Mouse (Mus musculus) hindbrain, embryonic 11.5 days (tissue): ENCODE measurements around the gene Rnase9. TPM values are rescaled to one million over a fixed set of nuclear protein-coding genes. Genes with fewer than 3 reads are reported as not detected.

Experiments
- ATAC-seq: fragments of 200-750 bp; cut with Nextera tagmentation; 2 replicates; pipeline ENCODE4 v1.8.0; 2017; ENCODE audit warnings: mild to moderate bottlenecking, moderate TSS enrichment, moderate library complexity; ENCODE audit not compliant: low FRiP score
- DNase-seq: peaks from one replicate; pipeline ENCODE4 v3.0.0-alpha.2; 2015; ENCODE audit warnings: low spot score
- H3K27ac ChIP-seq: fragments of 300-500 bp; sonication (generic); 2 replicates; pipeline ENCODE4 v1.5.1; 2014; ENCODE audit warnings: mild to moderate bottlenecking, low read depth, low read length
- H3K27me3 ChIP-seq: fragments of 300-500 bp; sonication (generic); 2 replicates; pipeline ENCODE4 v1.6.1; 2014; ENCODE audit warnings: mild to moderate bottlenecking, low read length, moderate library complexity, mixed read lengths; ENCODE audit not compliant: control insufficient read depth, insufficient read depth
- H3K36me3 ChIP-seq: fragments of 300-500 bp; sonication (generic); 2 replicates; pipeline ENCODE4 v1.6.1; 2014; ENCODE audit warnings: mild to moderate bottlenecking, low read length, moderate library complexity, mixed read lengths; ENCODE audit not compliant: control insufficient read depth, insufficient read depth
- H3K4me1 ChIP-seq: fragments of 300-500 bp; sonication (generic); replicated peaks from 2 replicates; pipeline ENCODE4 v1.6.1; 2014; ENCODE audit warnings: low read length, mixed read lengths; ENCODE audit not compliant: control insufficient read depth, insufficient read depth
- H3K4me2 ChIP-seq: fragments of 300-500 bp; sonication (generic); replicated peaks from 2 replicates; pipeline ENCODE4 v1.6.1; 2014; ENCODE audit warnings: mild to moderate bottlenecking, low read depth, low read length
- H3K4me3 ChIP-seq: fragments of 300-500 bp; sonication (generic); 2 replicates; pipeline ENCODE4 v1.5.1; 2014; ENCODE audit warnings: low read depth, low read length
- H3K9ac ChIP-seq: fragments of 300-500 bp; sonication (generic); 2 replicates; pipeline ENCODE4 v1.6.1; 2014; ENCODE audit warnings: low read depth, low read length
- H3K9me3 ChIP-seq: fragments of 300-500 bp; sonication (generic); 2 replicates; pipeline ENCODE4 v1.6.1; 2016; ENCODE audit warnings: low read length; ENCODE audit not compliant: control insufficient read depth
- WGBS: fragments of 180-500 bp; shearing (Covaris S2); extraction: QIAGEN DNeasy Blood & Tissue Kit; methylation state at CpG from one replicate; pipeline ENCODE4 v1.1.7; 2014; 5-methylcytosine and 5-hydroxymethylcytosine counted together
- polyA plus RNA-seq: library from polyadenylated mRNA; unstranded; fragments of >200 nt; fragmentation: Nextera tagmentation; extraction: Ambion mirVana; gene quantifications from 2 replicates; pipeline ENCODE4 v1.2.1, GENCODE M21; 2014

The Rnase9 gene
- polyA plus RNA-seq, 1 experiment from 2014 or later: not detected

DNA sequence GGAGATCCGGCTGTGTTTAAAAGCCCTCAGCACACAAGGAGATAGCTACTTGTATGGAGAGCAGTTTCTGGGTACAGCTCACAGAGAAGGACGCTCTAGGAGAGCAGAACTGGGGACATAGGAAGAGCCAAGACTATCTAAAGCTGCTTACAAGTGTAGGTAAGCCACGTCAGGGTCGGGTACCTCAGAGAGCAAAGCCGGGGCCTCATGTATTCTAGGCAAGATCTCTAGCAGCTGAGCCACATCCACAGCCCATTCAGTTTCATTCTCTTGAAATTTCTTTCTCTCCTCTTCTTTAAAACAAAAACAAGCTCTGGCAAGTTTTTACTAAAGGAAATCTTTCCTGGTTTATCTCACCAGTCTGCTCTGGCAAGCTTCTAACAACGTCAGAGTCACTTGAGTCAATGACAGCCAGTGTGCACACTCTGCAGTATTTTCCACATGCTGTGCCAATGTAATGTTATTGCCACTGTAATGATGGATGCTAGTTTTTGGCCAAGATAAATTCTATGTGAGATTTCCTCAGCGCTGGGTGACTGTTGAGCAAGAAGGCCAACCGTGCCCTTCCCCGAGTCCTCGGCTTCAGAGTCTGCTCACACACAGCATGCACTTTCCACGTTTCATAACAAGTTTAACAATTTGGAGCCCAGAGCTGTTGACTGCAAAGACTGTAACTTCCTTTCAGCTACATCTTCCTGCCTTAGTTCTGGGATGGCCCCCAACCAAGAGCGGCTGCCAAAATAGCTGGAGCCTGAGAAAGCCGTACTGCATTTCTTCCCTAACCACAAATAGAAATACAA, 33.6 kb downstream of the Rnase9 start:
- Histone ChIP-seq H3K36me3 (no peaks in the 10 kb centered on the region), H3K27ac (no peak overlapping the region), H3K27me3 (no peaks in the 10 kb centered on the region), H3K9ac (no peak overlapping the region), H3K4me1 (no peaks in the 10 kb centered on the region), H3K4me3 (no peak overlapping the region), H3K9me3 (no peaks in the 10 kb centered on the region), H3K4me2 (no peak overlapping the region)
- WGBS: 87% methylated on average over 13 of the region's 13 CpGs
- DNase-seq: no peak
- no peak for ATAC-seq

DNA sequence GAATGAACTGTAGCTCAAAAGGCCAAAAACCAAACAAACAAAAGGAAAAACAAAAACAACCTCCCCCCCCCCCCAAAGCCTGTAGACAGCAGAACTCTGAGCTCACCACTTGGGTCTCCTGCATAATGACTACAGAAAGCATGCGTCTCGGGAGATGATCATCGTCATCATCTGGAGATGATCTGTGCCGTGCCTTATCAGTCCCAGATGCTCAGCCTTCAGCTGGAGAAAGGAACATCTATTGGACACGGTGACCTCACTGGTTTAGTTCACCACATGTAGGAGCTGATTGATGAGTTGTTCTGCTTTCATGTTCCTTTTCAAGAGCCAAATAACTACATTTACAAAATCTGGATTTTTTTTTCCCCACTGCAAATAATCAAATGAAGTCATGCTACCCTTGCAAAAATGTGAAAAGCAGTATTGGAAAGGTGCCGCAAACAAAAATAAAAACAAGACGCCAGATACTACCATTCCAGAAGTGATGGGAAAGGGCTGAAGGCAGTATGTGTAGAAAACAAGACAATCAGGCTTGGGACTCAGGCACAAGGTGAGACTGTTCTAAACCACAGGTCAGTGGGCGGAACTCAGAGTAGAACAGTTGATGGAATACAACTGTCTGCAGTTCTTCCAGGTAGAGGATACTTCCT, 34.4 kb downstream of the Rnase9 start, which contains the start of gene Rnase10:
Rnase10 (plus strand) TSS at position 600 of the 650 bp plus-strand sequence.
- no peak for DNase-seq
- Histone ChIP-seq H3K4me1 (no peaks in the 10 kb centered on the region), H3K36me3 (no peaks in the 10 kb centered on the region), H3K4me3 (no peak within 1 kb of the TSS), H3K9me3 (no peaks in the 10 kb centered on the region), H3K27ac (no peak within 1 kb of the TSS), H3K9ac (no peak within 1 kb of the TSS), H3K27me3 (no peaks in the 10 kb centered on the region), H3K4me2 (no peak within 1 kb of the TSS)
- no peak for ATAC-seq
- WGBS: 78% methylated on average over 8 of the region's 8 CpGs

DNA sequence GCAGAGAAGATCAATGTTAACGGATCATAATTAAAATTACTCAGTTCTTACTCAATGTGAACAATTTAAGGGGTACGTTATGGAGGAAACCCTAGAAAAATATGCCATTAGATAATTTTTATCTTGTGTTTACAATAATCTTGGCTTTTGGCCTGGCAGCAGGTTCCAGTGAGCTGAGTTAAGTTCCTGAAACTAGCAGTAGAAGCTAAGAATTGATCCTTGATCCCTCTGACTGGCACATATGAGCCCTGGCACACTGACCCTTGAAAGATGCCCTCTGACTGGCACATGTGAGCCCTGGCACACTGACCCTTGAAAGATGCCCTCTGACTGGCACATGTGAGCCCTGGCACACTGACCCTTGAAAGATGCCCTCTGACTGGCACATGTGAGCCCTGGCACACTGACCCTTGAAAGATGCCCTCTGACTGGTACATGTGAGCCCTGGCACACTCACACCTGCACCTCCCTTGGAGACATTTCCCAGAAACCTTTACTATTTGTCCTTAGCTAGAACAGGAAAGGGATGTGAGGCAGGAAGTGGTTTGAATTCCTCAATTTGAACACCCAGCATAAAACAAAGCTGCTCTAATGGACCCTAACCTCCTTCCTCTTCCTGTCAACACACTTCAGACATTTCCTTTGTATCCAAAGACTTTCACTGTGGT, 43.5 kb downstream of the Rnase9 start:
- Histone ChIP-seq H3K36me3 (no peaks in the 10 kb centered on the region), H3K4me3 (no peak overlapping the region), H3K4me1 (no peaks in the 10 kb centered on the region), H3K9me3 (no peaks in the 10 kb centered on the region), H3K9ac (no peak overlapping the region), H3K4me2 (no peak overlapping the region), H3K27ac (no peak overlapping the region), H3K27me3 (no peaks in the 10 kb centered on the region)
- ATAC-seq: no peak
- WGBS: 88% methylated on average over 2 of the region's 2 CpGs
- no peak for DNase-seq

DNA sequence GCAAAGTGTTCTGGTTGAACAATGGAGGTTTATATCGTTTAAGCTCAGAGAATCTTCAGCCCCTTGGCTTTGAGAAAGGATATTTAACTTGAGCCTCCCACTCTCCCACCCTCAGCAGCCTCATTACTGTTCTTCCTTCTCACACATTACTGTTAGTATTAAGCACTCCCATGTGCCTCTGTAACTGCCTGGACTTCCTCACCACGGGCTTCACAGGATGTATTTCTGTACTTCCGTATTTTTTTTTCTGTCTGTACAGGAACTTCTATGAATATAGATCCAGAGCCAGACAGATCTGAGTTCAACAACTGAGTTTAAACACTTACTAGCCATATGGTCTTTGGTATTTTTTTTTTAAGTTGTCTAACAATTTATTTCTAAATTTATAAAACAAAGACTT, 44.6 kb downstream of the Rnase9 start:
- Histone ChIP-seq H3K4me2 (no peak overlapping the region), H3K4me3 (no peak overlapping the region), H3K4me1 (no peaks in the 10 kb centered on the region), H3K9me3 (no peaks in the 10 kb centered on the region), H3K36me3 (no peaks in the 10 kb centered on the region), H3K27ac (no peak overlapping the region), H3K27me3 (no peaks in the 10 kb centered on the region), H3K9ac (no peak overlapping the region)
- DNase-seq (no peak), ATAC-seq (no peak)
- 82% methylated on average over 3 of the region's 3 CpGs for WGBS

DNA sequence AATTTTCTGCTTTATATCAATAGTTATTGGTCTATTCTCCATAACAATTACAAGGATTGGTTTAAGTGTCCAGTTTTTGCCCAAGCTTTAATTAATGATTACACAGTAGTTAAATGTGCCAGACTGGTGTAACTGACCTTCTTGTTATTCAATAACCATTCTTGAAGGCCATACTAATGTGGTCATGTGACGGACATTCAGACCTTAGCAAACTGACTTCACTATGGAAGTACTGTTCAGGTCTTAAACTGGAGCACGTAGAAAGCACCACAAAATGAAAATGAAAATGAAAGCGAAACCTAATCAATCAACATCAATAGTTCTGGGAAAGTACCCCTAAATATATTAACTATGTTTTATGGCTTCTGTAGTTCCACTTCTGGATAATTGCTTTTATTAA, 50.6 kb downstream of the Rnase9 start:
- Histone ChIP-seq H3K9me3 (no peaks in the 10 kb centered on the region), H3K4me2 (no peak overlapping the region), H3K4me1 (no peaks in the 10 kb centered on the region), H3K27ac (no peak overlapping the region), H3K27me3 (no peaks in the 10 kb centered on the region), H3K4me3 (no peak overlapping the region), H3K36me3 (no peaks in the 10 kb centered on the region), H3K9ac (no peak overlapping the region)
- WGBS: 90% methylated on average over 3 of the region's 3 CpGs
- DNase-seq (no peak), ATAC-seq (no peak)

Other genes with a start within 250 kb of the Rnase9 start
- gene Ccnb1ip1, start 234.1 kb downstream of the Rnase9 start, polyA plus RNA-seq: not detected in 2 replicates
- gene Parp2, start 234.0 kb downstream of the Rnase9 start, polyA plus RNA-seq: 63.6 and 66.0 TPM in 2 replicates
- 5.8 and 6.1 TPM in 2 replicates for gene Tep1, start 171.3 kb downstream of the Rnase9 start, polyA plus RNA-seq
- gene Klhl33, start 144.4 kb downstream of the Rnase9 start, polyA plus RNA-seq: 0.11 TPM in 1 of 2 replicates, not detected in the other
- 146 and 160 TPM in 2 replicates for gene Osgep, start 117.0 kb downstream of the Rnase9 start, polyA plus RNA-seq
- gene Apex1, start 116.9 kb downstream of the Rnase9 start, polyA plus RNA-seq: 344 and 364 TPM in 2 replicates
- gene Pip4p1, start 111.0 kb downstream of the Rnase9 start, polyA plus RNA-seq: 53.8 and 55.6 TPM in 2 replicates
- gene Pnp, start 110.8 kb downstream of the Rnase9 start, polyA plus RNA-seq: 62.1 and 63.9 TPM in 2 replicates
- not detected in 2 replicates for gene Gm49342, start 97.4 kb downstream of the Rnase9 start, polyA plus RNA-seq
- 0.36 and 0.52 TPM in 2 replicates for gene Pnp2, start 85.9 kb downstream of the Rnase9 start, polyA plus RNA-seq
- not detected in 2 replicates for gene Rnase10, start 34.1 kb downstream of the Rnase9 start, polyA plus RNA-seq
- gene Rnase11, start 8.3 kb upstream of the Rnase9 start, polyA plus RNA-seq: not detected in 2 replicates
- not detected in 2 replicates for gene Rnase12, start 15.8 kb upstream of the Rnase9 start, polyA plus RNA-seq
- not detected in 2 replicates for gene Olfr750, start 32.6 kb upstream of the Rnase9 start, polyA plus RNA-seq
- gene Rnase4, start 49.2 kb upstream of the Rnase9 start, polyA plus RNA-seq: 17.3 and 19.2 TPM in 2 replicates
- gene Ang, start 49.3 kb upstream of the Rnase9 start, polyA plus RNA-seq: 2.8 and 3.0 TPM in 2 replicates
- 0.15 and 0.24 TPM in 2 replicates for gene Eddm3b, start 72.6 kb upstream of the Rnase9 start, polyA plus RNA-seq
- gene Rnase6, start 82.0 kb upstream of the Rnase9 start, polyA plus RNA-seq: 0.24 TPM in 1 of 2 replicates, not detected in the other
- 0.20 TPM in 1 of 2 replicates, not detected in the other for gene Rnase1, start 104.9 kb upstream of the Rnase9 start, polyA plus RNA-seq
- gene Rnase2b, start 120.4 kb upstream of the Rnase9 start, polyA plus RNA-seq: not detected in 2 replicates
- not detected in 2 replicates for gene Ang2, start 157.3 kb upstream of the Rnase9 start, polyA plus RNA-seq
- not detected in 2 replicates for gene Ear14, start 161.5 kb upstream of the Rnase9 start, polyA plus RNA-seq
- not detected in 2 replicates for gene Rnase2a, start 214.2 kb upstream of the Rnase9 start, polyA plus RNA-seq